Mouse (Mus musculus): Measurements from ENCODE around the gene Pld2.
"Not testable (repeated sequence)": the region's sequence is repeated elsewhere in the genome, so short reads cannot be mapped to it uniquely, and the experiment has no call there.

The Pld2 gene

GRCm38 (mm10) chr11:70539877-70540587, at the start of gene Pld2:
Pld2 (plus strand) TSS chr11:70540064.
- peak; percentile 83 for DNase-seq

DNA sequence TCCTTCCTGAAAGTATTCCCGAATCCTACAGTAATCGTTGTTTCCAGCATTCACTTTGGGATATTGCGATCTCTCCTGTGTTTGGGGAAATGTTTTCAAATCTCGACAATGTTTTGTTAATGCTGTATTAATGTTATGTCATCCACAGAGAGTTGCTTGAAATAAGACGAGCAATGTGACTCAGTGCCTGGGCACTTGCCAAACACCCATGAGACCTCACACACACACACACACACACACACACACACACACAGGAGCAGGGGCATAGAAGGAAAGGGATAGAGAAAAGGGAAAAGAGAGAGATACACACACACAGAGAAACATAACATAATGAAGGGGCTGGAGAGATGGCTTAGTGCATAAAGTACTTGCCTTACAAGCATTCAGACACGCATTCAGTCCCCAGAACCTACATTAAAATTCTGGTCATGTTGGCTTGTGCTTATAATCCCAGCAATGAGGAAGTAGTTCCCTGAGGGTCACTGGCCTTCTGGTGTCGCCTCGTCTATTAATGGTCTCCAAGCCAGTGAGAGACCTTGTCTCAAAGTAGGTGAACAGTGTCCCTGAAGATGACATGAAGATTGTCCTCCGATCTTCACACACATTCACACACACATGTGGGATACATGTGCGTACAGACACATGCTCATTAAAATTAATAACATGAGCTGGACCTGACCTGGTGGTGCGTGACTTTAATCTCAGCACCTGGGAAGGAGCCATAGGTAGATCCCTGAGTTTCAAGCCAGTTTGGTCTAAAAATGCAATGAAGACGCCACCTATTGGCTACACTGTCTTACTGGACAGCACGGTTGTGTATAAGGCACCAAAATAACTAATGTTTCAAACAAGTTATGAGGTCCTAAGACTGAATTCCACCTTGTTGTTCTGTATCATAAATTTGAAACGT, 40.0 kb upstream of the Pld2 start:
- no peak for DNase-seq

DNA sequence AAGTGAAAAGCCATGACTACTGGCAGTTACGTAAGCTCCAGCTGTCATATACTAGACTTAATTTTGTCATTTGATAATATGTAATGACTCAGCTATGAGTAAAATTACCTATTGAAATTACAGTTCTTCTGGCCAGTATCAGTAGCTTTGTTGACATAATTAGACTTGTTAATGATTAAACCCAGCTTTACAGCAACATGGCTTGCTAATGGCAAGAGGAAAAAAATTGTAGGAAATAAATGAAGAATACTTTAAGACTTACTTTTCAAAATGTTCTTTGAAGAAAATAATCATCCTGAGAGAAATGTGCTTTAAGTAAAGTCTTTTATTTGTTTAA, 39.4 kb upstream of the Pld2 start:
- no peak for DNase-seq

DNA sequence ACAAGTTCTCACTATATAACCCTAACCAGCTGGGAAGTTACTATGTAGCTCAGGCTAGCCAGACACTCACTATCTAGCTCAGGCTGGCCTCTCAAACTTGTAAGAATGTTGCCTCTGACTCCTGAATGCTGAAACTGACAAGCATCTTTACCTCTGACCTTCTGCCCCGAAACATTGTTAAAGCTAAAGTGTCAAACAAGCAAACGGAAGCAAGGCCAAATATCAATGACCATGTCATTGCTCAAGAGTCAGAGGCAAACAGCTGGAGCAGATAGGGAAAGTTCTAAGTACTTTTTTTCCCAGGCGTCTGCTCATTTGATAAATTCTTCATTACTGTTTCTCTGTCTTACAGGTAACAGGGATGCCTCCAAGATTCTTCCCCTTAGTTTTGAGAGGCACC, 37.8 kb upstream of the Pld2 start:
- DNase-seq, result no peak

- no peak for DNase-seq
Measured at GRCm38 (mm10) chr11:70504970-70505369, 34.9 kb upstream of the Pld2 start, which contains the start of gene Tm4sf5. Tm4sf5 (plus strand) TSS chr11:70505244.

DNA sequence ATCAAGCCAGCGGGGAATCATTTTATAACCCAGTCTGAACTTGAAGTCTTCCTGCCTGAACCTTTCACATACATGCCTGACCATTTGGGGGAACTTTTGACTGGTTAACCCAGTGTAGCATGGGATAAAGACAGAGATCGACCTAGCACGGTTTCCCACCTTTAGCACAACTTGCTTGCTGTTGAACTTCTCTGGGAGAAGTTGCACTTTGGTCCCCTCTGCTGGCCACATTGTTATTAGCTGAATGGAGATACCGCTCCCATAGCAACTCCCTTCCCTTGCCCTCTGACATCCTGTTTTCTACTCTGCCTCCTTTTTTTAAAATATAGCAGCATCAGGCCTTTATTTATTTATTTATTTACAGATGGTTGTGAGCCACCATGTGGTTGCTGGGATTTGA, 33.5 kb upstream of the Pld2 start:
- DNase-seq, result peak; percentile 58

DNA sequence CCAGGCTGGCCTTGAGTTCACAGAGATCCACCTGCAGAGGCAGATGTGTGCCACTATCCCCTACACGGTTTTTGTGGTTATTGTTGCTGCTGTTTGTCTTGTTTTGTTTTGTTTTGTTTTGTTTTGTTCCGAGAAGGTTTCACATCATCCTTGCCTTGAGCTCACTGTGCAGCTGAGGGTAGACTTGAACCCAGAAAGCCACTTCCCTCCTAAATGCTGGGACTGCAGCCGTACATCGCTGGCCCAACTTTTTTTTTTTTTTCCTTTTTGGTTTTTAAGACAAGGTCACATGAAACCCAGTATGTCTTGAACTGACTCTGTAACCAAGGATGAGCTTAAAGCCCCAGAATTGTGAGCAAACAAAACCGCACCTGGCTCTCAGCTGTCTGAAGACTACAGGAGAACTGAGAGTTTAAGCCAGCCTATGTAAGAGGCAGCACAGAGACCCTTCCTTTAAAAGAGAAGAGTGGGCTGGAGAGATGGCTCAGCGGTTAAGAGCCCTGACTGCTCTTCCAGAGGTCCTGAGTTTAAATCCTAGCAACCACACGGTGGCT, 32.8 kb upstream of the Pld2 start:
- no peak for DNase-seq

DNA sequence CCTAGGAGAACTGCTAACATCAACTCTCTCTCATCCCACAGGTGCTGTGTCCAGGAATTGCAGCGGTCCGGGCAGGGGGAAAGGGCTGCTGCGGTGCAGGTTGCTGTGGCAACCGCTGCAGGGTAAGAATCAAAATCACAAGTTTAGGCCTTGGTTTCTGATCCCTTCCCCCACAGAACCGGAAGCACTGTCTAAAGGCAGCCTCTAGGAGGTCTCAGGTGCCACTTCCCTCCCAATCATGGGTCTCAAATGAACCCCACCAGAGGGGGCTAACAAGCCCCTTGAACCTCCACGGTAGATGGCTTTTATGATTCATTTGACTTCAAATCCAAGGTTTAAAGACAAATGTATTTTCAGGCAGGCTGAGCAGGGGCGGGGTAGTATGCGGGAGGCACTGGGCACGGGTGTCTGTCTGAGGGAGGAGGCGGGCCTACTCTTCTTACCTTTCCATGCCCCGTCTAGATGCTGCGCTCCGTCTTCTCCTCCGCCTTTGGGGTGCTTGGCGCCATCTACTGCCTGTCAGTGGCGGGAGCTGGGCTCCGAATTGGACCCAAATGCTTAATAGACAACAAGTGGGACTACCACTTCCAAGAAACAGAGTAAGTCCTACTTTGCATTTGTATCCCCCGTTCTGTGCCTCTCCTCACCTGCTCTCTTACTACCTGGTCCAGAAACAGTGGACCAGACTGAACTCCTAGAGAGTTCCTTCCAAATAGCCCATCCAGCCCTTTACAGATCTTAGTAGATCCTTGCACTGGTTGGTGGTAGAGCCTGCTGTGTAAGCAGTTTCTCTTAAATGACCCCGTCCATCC, 29.9 kb upstream of the Pld2 start:
- peak; percentile 52 for DNase-seq

- DNase-seq, result no peak
Measured at GRCm38 (mm10) chr11:70511242-70511641, 28.6 kb upstream of the Pld2 start.

DNA sequence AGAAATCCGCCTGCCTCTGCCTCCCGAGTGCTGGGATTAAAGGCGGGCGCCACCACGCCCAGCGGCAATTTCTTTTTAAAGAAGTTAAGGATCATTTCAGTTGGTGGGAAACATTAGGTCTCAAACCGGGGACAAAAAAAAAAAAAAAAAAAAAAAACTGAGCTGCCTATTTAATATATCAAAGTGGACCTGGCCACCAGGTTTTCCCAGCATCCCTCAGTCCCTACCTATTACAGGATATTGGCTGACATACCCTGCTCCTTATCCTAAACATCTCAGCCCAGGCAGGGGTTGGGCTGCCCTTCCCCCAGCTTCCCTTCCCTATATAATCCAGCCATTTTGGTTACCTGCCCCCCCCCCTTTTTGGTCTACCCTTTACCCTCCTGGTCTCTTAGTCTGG, 28.0 kb upstream of the Pld2 start:
- no peak for DNase-seq

GRCm38 (mm10) chr11:70512709-70513342, 27.0 kb upstream of the Pld2 start:
- no peak for DNase-seq

- no peak for DNase-seq
Measured at GRCm38 (mm10) chr11:70513520-70513919, 26.3 kb upstream of the Pld2 start.

GRCm38 (mm10) chr11:70514288-70514687, 25.6 kb upstream of the Pld2 start, which contains the start of gene Vmo1:
Vmo1 (minus strand) TSS chr11:70514616.
- no peak for DNase-seq

- no peak for DNase-seq
Measured at GRCm38 (mm10) chr11:70516352-70516751, 23.5 kb upstream of the Pld2 start.

DNA sequence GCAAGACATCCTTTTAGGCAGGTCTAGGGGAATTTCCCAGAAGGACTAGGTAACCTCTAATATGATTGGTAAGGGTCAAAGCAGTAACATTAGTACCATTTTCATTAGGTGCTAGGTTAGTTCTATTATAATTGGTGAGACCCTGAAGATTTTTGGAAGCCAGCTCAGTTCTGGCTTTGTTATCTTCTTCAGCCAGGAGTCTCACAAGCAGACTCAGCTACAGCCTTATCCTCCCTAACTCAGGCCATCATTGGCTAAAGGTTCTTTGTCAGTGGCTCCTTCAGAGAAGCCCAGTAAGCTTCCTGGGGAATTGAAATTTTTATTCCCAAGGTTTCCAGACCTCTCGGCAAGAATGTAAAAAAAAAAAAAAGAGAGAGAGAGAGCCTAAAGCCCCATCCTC, 21.4 kb upstream of the Pld2 start:
- DNase-seq, result no peak

DNA sequence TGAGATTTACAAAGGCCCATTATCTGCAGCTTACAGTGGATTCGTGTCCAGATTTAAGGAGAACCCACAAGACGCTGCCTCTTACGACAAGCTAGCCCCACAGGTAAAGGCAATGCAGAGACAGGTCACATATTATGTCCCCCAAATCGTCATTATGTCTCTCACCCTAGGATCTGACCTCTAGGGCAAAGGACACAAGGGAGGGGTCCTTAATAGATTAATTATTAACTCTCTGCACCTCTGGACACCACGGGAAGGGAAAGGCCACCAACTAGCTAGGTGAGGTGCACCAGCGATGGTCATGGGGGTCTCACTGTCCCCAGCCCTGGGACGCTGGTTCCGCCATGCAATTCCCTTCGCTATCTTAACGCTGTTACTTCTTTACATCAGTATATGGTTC, 20.9 kb upstream of the Pld2 start, which contains the start of gene Gltpd2:
Gltpd2 (plus strand) TSS at position 274 of the 400 bp plus-strand sequence.
- no peak for DNase-seq

GRCm38 (mm10) chr11:70520178-70520769, 19.6 kb upstream of the Pld2 start:
- DNase-seq, result peak; percentile 42

DNA sequence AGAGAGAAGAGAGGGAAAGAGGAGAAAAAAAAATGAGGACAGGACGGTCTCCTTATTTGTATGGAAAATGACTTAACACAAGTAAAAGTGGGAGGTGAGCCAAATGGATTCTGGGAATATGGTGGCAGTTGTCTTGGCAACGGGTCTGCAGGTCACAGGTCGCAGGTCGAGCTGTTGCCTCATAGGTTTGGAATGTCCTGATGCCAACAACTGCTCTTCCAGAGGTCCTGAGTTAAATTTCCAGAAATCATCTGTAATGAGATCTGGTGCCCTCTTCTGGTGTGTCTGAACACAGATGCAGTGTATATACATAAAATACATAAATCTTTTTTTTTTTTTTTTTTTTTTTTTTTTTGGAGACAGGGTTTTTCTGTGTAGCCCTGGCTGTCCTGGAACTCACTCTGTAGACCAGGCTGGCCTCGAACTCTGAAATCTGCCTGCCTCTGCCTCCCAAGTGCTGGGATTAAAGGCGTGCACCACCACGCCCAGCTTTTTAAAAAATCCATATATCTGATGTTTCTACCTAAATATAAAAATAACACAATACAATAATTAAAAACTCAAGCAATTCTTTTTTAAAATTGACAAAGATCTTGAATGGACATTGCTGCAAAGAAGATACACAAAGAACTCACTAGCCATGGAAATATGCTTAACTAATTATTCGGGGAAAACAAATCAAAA, 16.4 kb upstream of the Pld2 start:
- not testable (repeated sequence) for DNase-seq

- no peak for DNase-seq
Measured at GRCm38 (mm10) chr11:70524782-70525181, 15.1 kb upstream of the Pld2 start.

DNA sequence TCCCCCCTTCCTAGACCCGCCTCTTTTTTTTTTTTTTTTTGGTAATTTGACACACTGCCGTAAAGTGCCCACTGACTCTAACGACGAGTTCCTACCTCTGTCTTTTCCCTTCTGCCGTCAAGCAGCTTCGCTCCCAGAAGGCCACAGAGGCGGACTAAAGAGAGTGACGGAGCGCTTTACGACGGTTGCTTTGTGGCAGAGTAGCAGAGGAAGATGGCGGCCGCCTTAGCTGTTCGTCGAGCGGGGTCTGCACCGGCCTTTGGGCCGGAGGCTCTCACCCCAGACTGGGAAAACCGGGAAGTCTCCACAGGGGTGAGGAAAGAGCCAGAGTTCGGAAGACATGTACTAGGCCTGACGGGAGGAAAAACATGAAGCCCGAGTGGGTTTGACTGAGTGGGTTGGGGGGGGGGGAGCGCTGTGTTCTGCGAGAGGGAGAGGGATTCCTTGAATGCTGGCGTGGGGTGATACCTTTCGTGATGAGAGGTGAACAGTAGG, 14.6 kb upstream of the Pld2 start, which contains the start of gene Psmb6:
Psmb6 (plus strand) TSS at position 184 of the 495 bp plus-strand sequence.
- DNase-seq, result peak; percentile 87

GRCm38 (mm10) chr11:70525726-70526125, 14.1 kb upstream of the Pld2 start:
- DNase-seq, result no peak

Measured in right cerebral cortex, postnatal 14 days (tissue).